Mouse (Mus musculus) layer of hippocampus, postnatal 25 days (tissue): ENCODE measurements around the gene Misp. TPM values are rescaled to one million over a fixed set of nuclear protein-coding genes. Genes with fewer than 3 reads are reported as not detected.

ENCODE experiments used
- DNase-seq, 2 experiments: peaks; one replicate each; pipeline ENCODE4 v3.0.0; 2022; ENCODE audit warnings: mixed read lengths in 2 of 2, low spot score in 1 of 2; ENCODE audit errors: extremely low spot score in 1 of 2
- total RNA-seq, 2 experiments: library from RNA; stranded (reverse); gene quantifications; 2 replicates each; pipeline ENCODE4 v1.2.3; 2021

The Misp gene
- total RNA-seq, 2 experiments from 2014 or later, result 0.66 to 0.89 TPM

- peak in 1 of 2 experiments; percentile 42 for DNase-seq
Observed at GRCm38 (mm10) chr10:79793738-79794490, 26.9 kb upstream of the Misp start.

GRCm38 (mm10) chr10:79794491-79794931 lies 26.3 kb upstream of the Misp start:
- no peak for DNase-seq

- DNase-seq, result no peak
Observed at GRCm38 (mm10) chr10:79795905-79796304, 24.9 kb upstream of the Misp start.

- no peak for DNase-seq
Observed at GRCm38 (mm10) chr10:79797326-79797725, 23.5 kb upstream of the Misp start.

GRCm38 (mm10) chr10:79798289-79798928 lies 22.4 kb upstream of the Misp start:
- no peak for DNase-seq

GRCm38 (mm10) chr10:79800508-79800907 lies 20.3 kb upstream of the Misp start:
- no peak for DNase-seq

- no peak for DNase-seq
Observed at GRCm38 (mm10) chr10:79801837-79802236, 19.0 kb upstream of the Misp start.

GRCm38 (mm10) chr10:79802331-79802971 lies 18.3 kb upstream of the Misp start:
- no peak for DNase-seq

- peak; percentile 87 to 88 for DNase-seq
Observed at GRCm38 (mm10) chr10:79803716-79804323, 17.0 kb upstream of the Misp start.

GRCm38 (mm10) chr10:79805636-79806035 lies 15.2 kb upstream of the Misp start:
- no peak for DNase-seq

- DNase-seq, result no peak
Observed at GRCm38 (mm10) chr10:79806331-79806730, 14.5 kb upstream of the Misp start.

GRCm38 (mm10) chr10:79806972-79807371 lies 13.8 kb upstream of the Misp start:
- DNase-seq, result no peak

- no peak for DNase-seq
Observed at GRCm38 (mm10) chr10:79807826-79808225, 13.0 kb upstream of the Misp start.

- no peak for DNase-seq
Observed at GRCm38 (mm10) chr10:79808728-79809127, 12.1 kb upstream of the Misp start.

GRCm38 (mm10) chr10:79811736-79812637 lies 8.8 kb upstream of the Misp start:
- peak; percentile 92 to 99 for DNase-seq

GRCm38 (mm10) chr10:79814271-79814842 lies 6.4 kb upstream of the Misp start:
- DNase-seq, result no peak

GRCm38 (mm10) chr10:79815671-79816494 lies 4.9 kb upstream of the Misp start:
- DNase-seq, result no peak

GRCm38 (mm10) chr10:79817111-79817510 lies 3.7 kb upstream of the Misp start:
- no peak for DNase-seq

- no peak for DNase-seq
Observed at GRCm38 (mm10) chr10:79818225-79818624, 2.6 kb upstream of the Misp start.
